Mouse (Mus musculus) heart, embryonic 13.5 days (tissue): Measurements from ENCODE around the gene Prkg1. TPM values are rescaled to one million over a fixed set of nuclear protein-coding genes. Genes with fewer than 3 reads are reported as not detected.

Experiments
- ATAC-seq: fragments of 200-750 bp; cut with Nextera tagmentation; 2 replicates; pipeline ENCODE4 v1.8.0; 2017; ENCODE audit warnings: moderate TSS enrichment; ENCODE audit not compliant: insufficient number of reproducible peaks, low FRiP score, low TSS enrichment; ENCODE audit errors: extremely low read depth
- H3K27ac ChIP-seq: fragments of 300-500 bp; sonication (generic); replicated peaks from 2 replicates; pipeline ENCODE4 v1.5.1; 2015; ENCODE audit warnings: moderate library complexity, mild to moderate bottlenecking, inconsistent platforms
- H3K27me3 ChIP-seq: fragments of 300-500 bp; sonication (generic); replicated peaks from 2 replicates; pipeline ENCODE4 v1.6.1; 2015; ENCODE audit warnings: mild to moderate bottlenecking, inconsistent platforms
- H3K36me3 ChIP-seq: fragments of 300-500 bp; sonication (generic); 2 replicates; pipeline ENCODE4 v1.6.1; 2015; ENCODE audit warnings: mild to moderate bottlenecking, inconsistent platforms
- H3K4me1 ChIP-seq: fragments of 300-500 bp; sonication (generic); 2 replicates; pipeline ENCODE4 v1.6.1; 2015; ENCODE audit warnings: inconsistent platforms
- H3K4me2 ChIP-seq: fragments of 300-500 bp; sonication (generic); 2 replicates; pipeline ENCODE4 v1.6.1; 2015; ENCODE audit warnings: inconsistent platforms, mild to moderate bottlenecking, moderate library complexity
- H3K4me3 ChIP-seq: fragments of 300-500 bp; sonication (generic); 2 replicates; pipeline ENCODE4 v1.5.1; 2015; ENCODE audit warnings: moderate library complexity, mild to moderate bottlenecking, inconsistent platforms
- H3K9ac ChIP-seq: fragments of 300-500 bp; sonication (generic); 2 replicates; pipeline ENCODE4 v1.6.1; 2015; ENCODE audit warnings: inconsistent platforms, mild to moderate bottlenecking, moderate library complexity
- H3K9me3 ChIP-seq: fragments of 300-500 bp; sonication (generic); 2 replicates; pipeline ENCODE4 v1.6.1; 2016; ENCODE audit warnings: inconsistent platforms
- WGBS: fragments of 180-500 bp; shearing (Covaris S2); methylation state at CpG from one replicate; pipeline ENCODE4 v1.1.7; 2015; ENCODE audit warnings: mixed read lengths; 5-methylcytosine and 5-hydroxymethylcytosine counted together
- polyA plus RNA-seq: library from polyadenylated mRNA; unstranded; fragments of >200 nt; fragmentation: Nextera tagmentation; extraction: Ambion mirVana; gene quantifications from 2 replicates; pipeline ENCODE4 v1.2.1, GENCODE M21; 2015

The Prkg1 gene
- polyA plus RNA-seq, 1 experiment from 2014 or later: 6.9 TPM

DNA sequence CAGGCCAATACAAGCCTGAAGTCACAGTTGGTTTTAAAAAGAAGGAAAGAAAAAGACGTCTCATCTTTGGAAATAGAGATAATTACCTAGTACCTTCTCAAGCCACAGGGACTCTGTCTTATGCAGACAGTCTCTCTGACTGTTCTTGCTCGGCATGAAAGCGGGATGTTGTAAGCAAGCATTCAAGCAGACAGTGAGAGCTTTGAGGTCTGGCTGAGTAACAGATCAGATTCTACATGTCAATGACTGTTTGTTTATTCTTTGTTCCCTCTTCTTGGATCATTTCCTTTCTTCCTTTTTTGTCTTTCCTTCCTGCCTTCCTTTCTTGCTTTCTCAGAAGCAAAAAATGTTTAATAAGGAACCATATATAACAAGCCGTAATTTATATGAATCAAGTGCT, 148.7 kb downstream of the Prkg1 start:
- H3K4me1 ChIP-seq: no peaks in the 10 kb centered on the region
- no peak overlapping the region for H3K4me3 ChIP-seq
- H3K9ac ChIP-seq: no peak overlapping the region
- WGBS: 76% methylated on average over 4 of the region's 4 CpGs
- H3K9me3 ChIP-seq: no peaks in the 10 kb centered on the region
- H3K27ac ChIP-seq: no peak overlapping the region
- no peaks in the 10 kb centered on the region for H3K27me3 ChIP-seq
- no peaks in the 10 kb centered on the region for H3K36me3 ChIP-seq
- no peak overlapping the region for H3K4me2 ChIP-seq
- ATAC-seq: no peak

DNA sequence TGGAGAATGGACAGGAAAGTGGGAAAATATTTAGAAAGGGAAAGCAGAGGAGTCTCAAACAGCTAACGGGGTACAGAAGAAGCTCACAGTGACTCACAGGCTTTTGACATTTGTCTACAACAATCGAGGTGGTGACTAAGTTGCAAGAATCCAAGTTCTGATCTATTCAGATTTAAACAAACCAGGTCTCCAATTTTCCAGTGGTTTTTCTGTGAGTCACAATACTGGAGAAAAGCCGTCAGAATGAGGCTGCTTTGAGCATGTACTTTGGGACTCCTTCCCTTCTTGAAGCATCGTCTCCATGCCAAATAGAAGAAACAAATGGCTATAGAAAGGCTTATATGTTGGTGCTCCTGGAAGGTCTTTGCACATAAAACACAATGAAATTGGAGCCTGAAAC, 151.7 kb downstream of the Prkg1 start:
- H3K4me1 ChIP-seq: no peaks in the 10 kb centered on the region
- no peak overlapping the region for H3K4me2 ChIP-seq
- no peaks in the 10 kb centered on the region for H3K27me3 ChIP-seq
- 79% methylated on average over 4 of the region's 4 CpGs for WGBS
- no peaks in the 10 kb centered on the region for H3K9me3 ChIP-seq
- H3K27ac ChIP-seq: no peak overlapping the region
- H3K4me3 ChIP-seq: no peak overlapping the region
- H3K9ac ChIP-seq: no peak overlapping the region
- H3K36me3 ChIP-seq: no peaks in the 10 kb centered on the region
- ATAC-seq: no peak

- H3K4me1 ChIP-seq: no peaks in the 10 kb centered on the region
- H3K9me3 ChIP-seq: no peaks in the 10 kb centered on the region
- no peaks in the 10 kb centered on the region for H3K36me3 ChIP-seq
- no peak overlapping the region for H3K27ac ChIP-seq
- H3K4me3 ChIP-seq: no peak overlapping the region
- ATAC-seq: no peak
- WGBS: 91% methylated on average over 8 of the region's 8 CpGs
- H3K27me3 ChIP-seq: no peaks in the 10 kb centered on the region
- H3K4me2 ChIP-seq: no peak overlapping the region
- no peak overlapping the region for H3K9ac ChIP-seq
These were observed 162.3 kb downstream of the Prkg1 start for GRCm38 (mm10) chr19:31602578-31602977.

- Histone ChIP-seq H3K4me3 (no peak overlapping the region), H3K9ac (no peak overlapping the region), H3K4me2 (no peak overlapping the region), H3K27me3 (no peaks in the 10 kb centered on the region), H3K9me3 (no peaks in the 10 kb centered on the region), H3K4me1 (no peaks in the 10 kb centered on the region), H3K27ac (no peak overlapping the region), H3K36me3 (no peaks in the 10 kb centered on the region)
- 73% methylated on average over 1 of the region's 1 CpGs for WGBS
- ATAC-seq: no peak
These were observed 170.8 kb downstream of the Prkg1 start for GRCm38 (mm10) chr19:31594011-31594410.

DNA sequence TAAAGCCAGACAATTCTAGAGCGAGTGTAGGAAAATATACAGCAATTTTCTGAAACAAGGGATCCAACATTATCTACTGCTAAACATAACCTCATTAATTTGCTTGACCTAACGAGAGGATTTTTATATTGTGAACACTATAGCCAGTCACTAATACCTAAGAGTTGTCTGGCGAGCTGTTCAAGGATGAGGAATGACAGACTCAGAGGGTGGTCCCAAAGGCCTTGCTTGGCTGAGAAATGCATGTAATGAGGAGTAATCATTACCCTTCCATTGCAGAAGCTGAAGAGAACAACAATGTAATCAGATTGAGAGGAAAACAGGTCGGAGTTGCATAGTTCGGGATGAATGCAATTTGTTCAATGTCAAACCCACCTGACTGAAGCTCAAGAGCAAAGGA, 174.1 kb downstream of the Prkg1 start:
- no peak for ATAC-seq
- Histone ChIP-seq H3K36me3 (no peaks in the 10 kb centered on the region), H3K9me3 (no peaks in the 10 kb centered on the region), H3K4me3 (no peak overlapping the region), H3K4me1 (no peaks in the 10 kb centered on the region), H3K27ac (no peak overlapping the region), H3K4me2 (no peak overlapping the region), H3K9ac (no peak overlapping the region), H3K27me3 (no peaks in the 10 kb centered on the region)
- whole genome bisulfite sequencing: 79% methylated on average over 5 of the region's 5 CpGs

DNA sequence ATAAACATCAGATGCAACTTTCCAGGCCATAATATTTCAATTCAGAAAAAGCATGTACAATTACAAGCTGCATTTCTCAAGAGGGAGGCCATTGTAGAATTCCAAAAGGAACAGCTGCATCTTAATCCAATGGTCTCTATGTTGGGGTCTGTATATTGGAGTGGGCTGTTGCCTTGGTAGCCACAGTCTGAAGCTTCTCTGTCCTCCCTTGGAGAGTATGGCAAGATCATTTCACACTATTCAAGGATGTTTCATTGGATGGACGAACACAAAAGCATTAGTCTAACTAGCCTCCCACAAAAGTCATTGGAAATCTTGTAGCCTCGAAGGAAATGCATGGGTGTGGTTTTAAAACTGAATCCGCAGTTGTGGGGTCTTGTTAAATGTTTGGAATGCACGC, 187.7 kb downstream of the Prkg1 start:
- no peak overlapping the region for H3K9ac ChIP-seq
- no peak for ATAC-seq

DNA sequence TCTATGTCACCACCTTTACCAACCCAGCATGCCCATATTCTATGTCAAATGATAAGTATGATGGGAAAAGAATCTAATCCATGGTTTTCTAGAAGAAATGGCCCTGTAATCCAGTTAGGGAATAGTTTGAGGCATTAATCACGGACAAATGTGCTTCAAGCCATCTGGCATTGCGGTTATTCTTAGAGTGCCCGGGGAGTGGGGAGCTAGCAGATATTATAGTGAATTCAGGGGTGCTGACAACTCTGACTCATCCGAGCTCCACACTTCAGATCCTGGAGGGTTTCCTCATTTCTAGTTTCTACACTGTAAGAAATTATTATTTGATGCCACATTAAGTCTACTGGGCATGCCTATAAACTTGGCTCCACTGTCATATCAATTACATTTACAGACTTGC, 200.5 kb downstream of the Prkg1 start:
- Histone ChIP-seq H3K36me3 (no peaks in the 10 kb centered on the region), H3K9me3 (no peaks in the 10 kb centered on the region), H3K27me3 (no peaks in the 10 kb centered on the region), H3K4me2 (no peak overlapping the region), H3K4me3 (no peak overlapping the region), H3K9ac (no peak overlapping the region), H3K27ac (no peak overlapping the region), H3K4me1 (no peaks in the 10 kb centered on the region)
- ATAC-seq: no peak
- 79% methylated on average over 4 of the region's 4 CpGs for WGBS

More for the DNA sequence above, 187.7 kb downstream of the Prkg1 start:
- Histone ChIP-seq H3K4me3 (no peak overlapping the region), H3K4me2 (no peak overlapping the region), H3K9me3 (no peaks in the 10 kb centered on the region), H3K36me3 (no peaks in the 10 kb centered on the region), H3K27ac (no peak overlapping the region), H3K27me3 (no peaks in the 10 kb centered on the region), H3K4me1 (no peaks in the 10 kb centered on the region)
- WGBS: 73% methylated on average over 4 of the region's 4 CpGs

DNA sequence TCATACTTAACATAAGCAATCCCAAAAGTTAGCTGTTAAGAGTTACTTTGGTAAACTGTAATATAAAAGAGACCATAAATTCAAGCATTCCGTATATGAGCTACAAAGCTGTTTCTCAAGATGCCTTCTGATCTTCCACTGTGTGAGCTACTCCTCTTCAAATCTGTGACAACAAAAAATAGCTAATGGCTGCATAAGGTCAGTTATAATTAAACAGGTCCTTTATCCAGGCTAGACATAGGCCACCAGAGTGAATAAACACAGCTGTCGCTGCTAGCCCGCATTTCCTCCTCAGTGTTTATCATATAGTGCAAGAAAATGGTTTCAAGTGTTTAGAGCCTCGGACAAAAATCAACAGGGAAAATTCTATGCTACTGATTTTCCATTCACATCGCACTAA, 218.8 kb downstream of the Prkg1 start:
- H3K9ac ChIP-seq: no peak overlapping the region
- H3K27ac ChIP-seq: no peak overlapping the region
- no peaks in the 10 kb centered on the region for H3K4me1 ChIP-seq
- 71% methylated on average over 5 of the region's 5 CpGs for WGBS
- H3K27me3 ChIP-seq: no peaks in the 10 kb centered on the region
- H3K4me2 ChIP-seq: no peak overlapping the region
- no peaks in the 10 kb centered on the region for H3K9me3 ChIP-seq
- H3K4me3 ChIP-seq: no peak overlapping the region
- no peaks in the 10 kb centered on the region for H3K36me3 ChIP-seq
- ATAC-seq: no peak

GRCm38 (mm10) chr19:31531249-31531740, 233.5 kb downstream of the Prkg1 start:
- WGBS: 67% methylated on average over 7 of the region's 7 CpGs
- no peak overlapping the region for H3K4me2 ChIP-seq
- no peak overlapping the region for H3K9ac ChIP-seq
- no peaks in the 10 kb centered on the region for H3K36me3 ChIP-seq
- H3K4me1 ChIP-seq: peaks cover 21% of the 10 kb centered on the region
- H3K27ac ChIP-seq: no peak overlapping the region; the same call in 1 of the 2 replicates
- no peaks in the 10 kb centered on the region for H3K27me3 ChIP-seq
- no peak overlapping the region for H3K4me3 ChIP-seq
- ATAC-seq: no peak
- H3K9me3 ChIP-seq: no peaks in the 10 kb centered on the region

GRCm38 (mm10) chr19:31530616-31531015, 234.2 kb downstream of the Prkg1 start:
- 53% methylated on average over 5 of the region's 5 CpGs for WGBS
- Histone ChIP-seq H3K27me3 (no peaks in the 10 kb centered on the region), H3K9me3 (no peaks in the 10 kb centered on the region), H3K36me3 (no peaks in the 10 kb centered on the region), H3K9ac (no peak overlapping the region), H3K4me3 (no peak overlapping the region), H3K4me1 (peaks cover 21% of the 10 kb centered on the region), H3K4me2 (no peak overlapping the region), H3K27ac (0 out of 2 replicates have a peak overlapping the region, but pooled peaks have one; percentile 8)
- no peak for ATAC-seq

DNA sequence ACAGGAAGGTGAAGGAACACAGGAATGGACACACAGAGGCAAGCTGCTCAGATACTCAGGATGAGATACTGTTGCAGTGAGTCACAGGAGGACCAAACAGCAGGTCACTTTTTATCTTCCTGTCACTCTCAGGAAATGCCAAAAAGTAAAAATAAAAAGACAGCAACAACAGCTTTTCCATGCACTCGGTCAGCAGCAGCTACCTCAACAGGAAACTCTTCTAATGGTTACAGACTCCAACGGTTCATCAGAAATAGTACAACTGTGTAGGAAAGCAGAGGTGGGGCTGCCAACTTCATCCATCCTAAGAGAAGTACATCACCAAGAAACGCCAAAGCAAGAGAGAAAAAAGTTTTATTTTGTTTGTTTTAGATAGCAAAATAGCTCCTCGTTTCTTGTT, 234.9 kb downstream of the Prkg1 start:
- Histone ChIP-seq H3K27ac (no peak overlapping the region), H3K27me3 (no peaks in the 10 kb centered on the region), H3K9ac (no peak overlapping the region), H3K4me1 (peaks cover 21% of the 10 kb centered on the region), H3K9me3 (no peaks in the 10 kb centered on the region), H3K4me2 (no peak overlapping the region), H3K36me3 (no peaks in the 10 kb centered on the region), H3K4me3 (no peak overlapping the region)
- WGBS: 46% methylated on average over 4 of the region's 4 CpGs
- ATAC-seq: no peak

GRCm38 (mm10) chr19:31514490-31514889, 250.3 kb downstream of the Prkg1 start:
- Histone ChIP-seq H3K4me3 (no peak overlapping the region), H3K4me1 (no peaks in the 10 kb centered on the region), H3K36me3 (no peaks in the 10 kb centered on the region), H3K27ac (no peak overlapping the region), H3K9me3 (no peaks in the 10 kb centered on the region), H3K9ac (no peak overlapping the region), H3K4me2 (no peak overlapping the region), H3K27me3 (no peaks in the 10 kb centered on the region)
- ATAC-seq: no peak
- 67% methylated on average over 2 of the region's 2 CpGs for WGBS
